Mouse (Mus musculus): ENCODE results near the gene Foxd1. TPM values are rescaled to one million over a fixed set of nuclear protein-coding genes. Genes with fewer than 3 reads are reported as not detected.
A peak's percentile ranks its signal among the peaks of the same experiment; 100 is the strongest.

Gene Foxd1
- total and polyA plus RNA-seq, 3 experiments: 0.05 to 0.06 TPM; not detected in 1

DNA sequence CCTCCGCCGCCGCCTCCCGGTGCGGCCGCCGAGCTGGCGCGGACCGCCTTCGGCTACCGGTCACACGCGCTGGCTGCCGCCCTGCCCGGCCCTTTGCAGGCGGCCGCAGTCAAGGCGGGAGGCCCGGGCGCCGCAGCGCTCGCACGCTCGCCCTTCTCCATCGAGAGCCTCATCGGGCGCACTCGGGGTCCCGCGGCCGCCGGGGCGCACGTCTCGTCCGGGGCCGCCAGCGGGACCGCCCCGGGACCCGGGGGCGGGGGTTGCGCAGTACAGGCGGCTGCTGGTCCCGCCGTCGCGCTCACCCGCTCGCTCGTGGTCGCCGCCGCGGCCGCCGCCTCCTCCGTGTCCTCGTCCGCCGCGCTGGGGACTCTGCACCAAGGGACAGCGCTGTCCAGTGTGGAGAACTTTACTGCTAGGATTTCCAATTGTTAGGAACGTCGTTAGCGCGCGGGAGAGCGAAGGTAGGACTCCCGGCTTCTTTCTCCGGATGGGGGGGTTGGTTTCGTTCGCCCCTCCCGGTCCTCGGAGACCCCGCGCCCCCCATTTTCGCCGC lies 1.6 kb downstream of the Foxd1 start:
- no peaks in the 10 kb centered on the region for H3K4me1 ChIP-seq (ENCODE audit: control insufficient read depth, insufficient read depth, low read length)
- peak overlapping the region; percentile 32; the same call in 1 of the 2 replicates for H3K9ac ChIP-seq (ENCODE audit: low read depth, low read length)
- intact Hi-C loops (cut with DNase I): loop anchor here (5.0 to 10.0 kb wide), 2 partner anchors 142 to 229 kb away; no protein-coding TSS in a partner anchor
- WGBS: 1% methylated on average over 80 of the region's 81 CpGs
- DNase-seq: peak; percentile 28 to 47
- no peaks in the 10 kb centered on the region for H3K79me2 ChIP-seq (replicated peaks; ENCODE audit: control insufficient read depth, insufficient read depth, low read length)
- TF ChIP-seq POLR2A (IDR thresholded peaks at IDR 0.05; ENCODE audit: insufficient read depth, low read depth, low read length) (no peak), CTCF (IDR thresholded peaks at IDR 0.05) (no peak), EP300 (IDR thresholded peaks at IDR 0.05; ENCODE audit: insufficient read depth, low read depth, low read length) (no peak)
- no peak overlapping the region for H3K27ac ChIP-seq
- H3K4me3 ChIP-seq: peak overlapping the region; percentile 19
- H3K36me3 ChIP-seq (ENCODE audit: control insufficient read depth, insufficient read depth, low read length): no peaks in the 10 kb centered on the region
- peaks cover 44% of the 10 kb centered on the region for H3K27me3 ChIP-seq (ENCODE audit: control insufficient read depth, insufficient read depth, low read length)

DNA sequence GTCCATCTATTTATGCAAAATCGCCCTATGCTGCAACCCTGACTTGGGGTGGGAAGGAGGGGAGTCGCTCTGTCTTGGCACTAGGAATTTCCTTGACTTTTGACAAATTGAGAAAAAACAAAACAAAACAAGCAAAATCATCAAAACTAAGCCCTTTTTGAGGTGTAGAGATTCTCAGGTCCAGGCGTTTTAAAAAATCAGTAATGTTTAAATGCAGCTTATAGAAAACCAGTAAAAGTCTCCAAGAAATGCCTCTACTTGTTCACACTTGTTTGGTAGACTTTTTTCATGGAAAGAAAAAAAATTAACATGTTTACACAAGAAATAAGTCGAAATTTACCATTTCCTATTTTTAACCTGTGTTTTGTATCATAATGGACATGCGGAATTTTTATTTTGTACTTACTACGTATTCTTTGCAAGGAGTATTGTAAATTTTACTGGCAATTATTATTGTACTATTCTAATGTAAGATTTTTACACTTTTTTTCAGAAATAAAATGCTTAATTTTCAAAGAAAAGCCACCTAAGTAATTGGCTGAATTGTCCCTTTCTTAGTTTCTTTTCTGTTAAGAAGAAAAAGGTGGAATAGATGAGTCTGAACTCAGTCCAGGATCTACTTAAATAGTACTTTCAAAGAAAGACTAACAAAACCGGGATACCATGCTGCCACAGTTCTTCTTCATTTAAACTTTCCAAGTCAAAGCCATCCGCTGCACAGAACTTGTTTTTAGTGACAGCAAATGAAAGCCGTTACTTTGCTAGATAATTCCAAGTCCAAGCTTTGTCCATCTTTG lies 2.3 kb downstream of the Foxd1 start:
- Histone ChIP-seq H3K9ac (ENCODE audit: low read depth, low read length) (no peak overlapping the region), H3K4me1 (ENCODE audit: control insufficient read depth, insufficient read depth, low read length) (no peaks in the 10 kb centered on the region), H3K4me3 (no peak overlapping the region), H3K79me2 (replicated peaks; ENCODE audit: control insufficient read depth, insufficient read depth, low read length) (no peaks in the 10 kb centered on the region), H3K27ac (no peak overlapping the region), H3K27me3 (ENCODE audit: control insufficient read depth, insufficient read depth, low read length) (peaks cover 43% of the 10 kb centered on the region), H3K36me3 (ENCODE audit: control insufficient read depth, insufficient read depth, low read length) (no peaks in the 10 kb centered on the region)
- no peak for DNase-seq
- no peak for TF ChIP-seq POLR2A (IDR thresholded peaks at IDR 0.05; ENCODE audit: insufficient read depth, low read depth, low read length)
- no peak for TF ChIP-seq EP300 (IDR thresholded peaks at IDR 0.05; ENCODE audit: insufficient read depth, low read depth, low read length)
- TF ChIP-seq CTCF (IDR thresholded peaks at IDR 0.05): no peak
- intact Hi-C loops (cut with DNase I): loop anchor here (5.0 to 10.0 kb wide), 2 partner anchors 141 to 228 kb away; no protein-coding TSS in a partner anchor
- WGBS: 18% methylated on average over 9 of the region's 9 CpGs

GRCm38 (mm10) chr13:98356973-98357425 lies 3.0 kb downstream of the Foxd1 start:
- no peak overlapping the region for H3K4me3 ChIP-seq
- DNase-seq: no peak
- H3K79me2 ChIP-seq (replicated peaks; ENCODE audit: control insufficient read depth, insufficient read depth, low read length): no peaks in the 10 kb centered on the region
- no peaks in the 10 kb centered on the region for H3K36me3 ChIP-seq (ENCODE audit: control insufficient read depth, insufficient read depth, low read length)
- H3K9ac ChIP-seq (ENCODE audit: low read depth, low read length): no peak overlapping the region
- 18% methylated on average over 6 of the region's 6 CpGs for WGBS
- intact Hi-C loops (cut with DNase I): loop anchor here (5.0 to 10.0 kb wide), 2 partner anchors 140 to 228 kb away; no protein-coding TSS in a partner anchor
- peaks cover 40% of the 10 kb centered on the region for H3K27me3 ChIP-seq (ENCODE audit: control insufficient read depth, insufficient read depth, low read length)
- no peaks in the 10 kb centered on the region for H3K4me1 ChIP-seq (ENCODE audit: control insufficient read depth, insufficient read depth, low read length)
- TF ChIP-seq CTCF (IDR thresholded peaks at IDR 0.05) (no peak), EP300 (IDR thresholded peaks at IDR 0.05; ENCODE audit: insufficient read depth, low read depth, low read length) (no peak), POLR2A (IDR thresholded peaks at IDR 0.05; ENCODE audit: insufficient read depth, low read depth, low read length) (no peak)
- no peak overlapping the region for H3K27ac ChIP-seq

- Histone ChIP-seq H3K4me1 (ENCODE audit: control insufficient read depth, insufficient read depth, low read length) (no peaks in the 10 kb centered on the region), H3K79me2 (replicated peaks; ENCODE audit: control insufficient read depth, insufficient read depth, low read length) (no peaks in the 10 kb centered on the region), H3K27ac (no peak overlapping the region), H3K9ac (ENCODE audit: low read depth, low read length) (no peak overlapping the region), H3K27me3 (ENCODE audit: control insufficient read depth, insufficient read depth, low read length) (peaks cover 44% of the 10 kb centered on the region), H3K4me3 (no peak overlapping the region), H3K36me3 (ENCODE audit: control insufficient read depth, insufficient read depth, low read length) (no peaks in the 10 kb centered on the region)
- no peak for DNase-seq
- 13% methylated on average over 18 of the region's 18 CpGs for WGBS
- TF ChIP-seq POLR2A (IDR thresholded peaks at IDR 0.05; ENCODE audit: insufficient read depth, low read depth, low read length) (no peak), EP300 (IDR thresholded peaks at IDR 0.05; ENCODE audit: insufficient read depth, low read depth, low read length) (no peak), CTCF (IDR thresholded peaks at IDR 0.05) (no peak)
- intact Hi-C loops (cut with DNase I): loop anchor here (5.0 to 10.0 kb wide), 2 partner anchors 140 to 227 kb away; no protein-coding TSS in a partner anchor
Observed at GRCm38 (mm10) chr13:98357433-98358423, 3.7 kb downstream of the Foxd1 start.

GRCm38 (mm10) chr13:98358424-98359181 lies 4.6 kb downstream of the Foxd1 start:
- TF ChIP-seq CTCF (IDR thresholded peaks at IDR 0.05) (no peak), EP300 (IDR thresholded peaks at IDR 0.05; ENCODE audit: insufficient read depth, low read depth, low read length) (no peak), POLR2A (IDR thresholded peaks at IDR 0.05; ENCODE audit: insufficient read depth, low read depth, low read length) (no peak)
- Histone ChIP-seq H3K4me3 (no peak overlapping the region), H3K79me2 (replicated peaks; ENCODE audit: control insufficient read depth, insufficient read depth, low read length) (no peaks in the 10 kb centered on the region), H3K36me3 (ENCODE audit: control insufficient read depth, insufficient read depth, low read length) (no peaks in the 10 kb centered on the region), H3K27me3 (ENCODE audit: control insufficient read depth, insufficient read depth, low read length) (peaks cover 44% of the 10 kb centered on the region), H3K27ac (no peak overlapping the region), H3K4me1 (ENCODE audit: control insufficient read depth, insufficient read depth, low read length) (no peaks in the 10 kb centered on the region), H3K9ac (ENCODE audit: low read depth, low read length) (no peak overlapping the region)
- WGBS: 8% methylated on average over 23 of the region's 23 CpGs
- intact Hi-C loops (cut with DNase I): loop anchor here (5.0 to 10.0 kb wide), 2 partner anchors 139 to 226 kb away; no protein-coding TSS in a partner anchor
- no peak for DNase-seq
